Mouse (Mus musculus) thymus, postnatal 4 days (tissue): Measurements from ENCODE around the gene Pid1.
A peak's percentile ranks its signal among the peaks of the same experiment; 100 is the strongest.

ENCODE experiments used
- DNase-seq: peaks from one replicate; pipeline ENCODE4 v3.0.0; 2021

Pid1 gene

GRCm38 (mm10) chr1:84154725-84155584 lies 209.0 kb downstream of the Pid1 start:
- no peak for DNase-seq

- peak; percentile 6 for DNase-seq
These were observed 210.0 kb downstream of the Pid1 start for GRCm38 (mm10) chr1:84153943-84154342.

GRCm38 (mm10) chr1:84141561-84141960 lies 222.4 kb downstream of the Pid1 start:
- DNase-seq, result no peak

GRCm38 (mm10) chr1:84132451-84132850 lies 231.5 kb downstream of the Pid1 start:
- DNase-seq, result no peak

GRCm38 (mm10) chr1:84131799-84132198 lies 232.2 kb downstream of the Pid1 start:
- no peak for DNase-seq

- no peak for DNase-seq
These were observed 235.5 kb downstream of the Pid1 start for GRCm38 (mm10) chr1:84128510-84128909.

- DNase-seq, result no peak
These were observed 244.7 kb downstream of the Pid1 start for GRCm38 (mm10) chr1:84119306-84119705.

- DNase-seq, result no peak
These were observed 257.2 kb downstream of the Pid1 start for GRCm38 (mm10) chr1:84106756-84107155.

- DNase-seq, result no peak
These were observed 261.9 kb downstream of the Pid1 start for GRCm38 (mm10) chr1:84102052-84102451.

GRCm38 (mm10) chr1:84097398-84097797 lies 266.6 kb downstream of the Pid1 start:
- no peak for DNase-seq

- no peak for DNase-seq
These were observed 270.7 kb downstream of the Pid1 start for GRCm38 (mm10) chr1:84093291-84093690.

GRCm38 (mm10) chr1:84089664-84090063 lies 274.3 kb downstream of the Pid1 start:
- no peak for DNase-seq

GRCm38 (mm10) chr1:84087957-84088356 lies 276.0 kb downstream of the Pid1 start:
- no peak for DNase-seq

- no peak for DNase-seq
These were observed 276.7 kb downstream of the Pid1 start for GRCm38 (mm10) chr1:84087325-84087724.

GRCm38 (mm10) chr1:84086486-84086885 lies 277.5 kb downstream of the Pid1 start:
- DNase-seq, result no peak

- no peak for DNase-seq
These were observed 278.6 kb downstream of the Pid1 start for GRCm38 (mm10) chr1:84085361-84085760.

GRCm38 (mm10) chr1:84079566-84079965 lies 284.4 kb downstream of the Pid1 start:
- no peak for DNase-seq

GRCm38 (mm10) chr1:84077023-84077422 lies 287.0 kb downstream of the Pid1 start:
- DNase-seq, result no peak

- DNase-seq, result no peak
These were observed 306.9 kb downstream of the Pid1 start for GRCm38 (mm10) chr1:84056884-84057630.

- DNase-seq, result no peak
These were observed 307.7 kb downstream of the Pid1 start for GRCm38 (mm10) chr1:84056306-84056705.

GRCm38 (mm10) chr1:84025746-84026145 lies 338.2 kb downstream of the Pid1 start:
- DNase-seq, result no peak

GRCm38 (mm10) chr1:84012871-84013375 lies 351.1 kb downstream of the Pid1 start:
- no peak for DNase-seq

- DNase-seq, result no peak
These were observed 361.4 kb downstream of the Pid1 start for GRCm38 (mm10) chr1:84002630-84003029.
